Mouse (Mus musculus) intestine, embryonic 15.5 days (tissue): ENCODE measurements around the gene Timm22. TPM values are rescaled to one million over a fixed set of nuclear protein-coding genes. Genes with fewer than 3 reads are reported as not detected.

Experiments used
- ATAC-seq: fragments of 200-750 bp; cut with Nextera tagmentation; 2 replicates; pipeline ENCODE4 v1.8.0; 2017; ENCODE audit warnings: moderate TSS enrichment, moderate library complexity
- H3K27ac ChIP-seq: fragments of 300-500 bp; sonication (generic); 2 replicates; pipeline ENCODE4 v1.5.1; 2015; ENCODE audit warnings: mild to moderate bottlenecking, inconsistent platforms
- H3K27me3 ChIP-seq: fragments of 300-500 bp; sonication (generic); replicated peaks from 2 replicates; pipeline ENCODE4 v1.6.1; 2015; ENCODE audit warnings: inconsistent platforms
- H3K36me3 ChIP-seq: fragments of 300-500 bp; sonication (generic); 2 replicates; pipeline ENCODE4 v1.6.1; 2015; ENCODE audit warnings: inconsistent platforms
- H3K4me1 ChIP-seq: fragments of 300-500 bp; sonication (generic); replicated peaks from 2 replicates; pipeline ENCODE4 v1.6.1; 2015; ENCODE audit warnings: inconsistent platforms
- H3K4me2 ChIP-seq: fragments of 300-500 bp; sonication (generic); replicated peaks from 2 replicates; pipeline ENCODE4 v1.6.1; 2015; ENCODE audit warnings: mild to moderate bottlenecking, inconsistent platforms
- H3K4me3 ChIP-seq: fragments of 300-500 bp; sonication (generic); replicated peaks from 2 replicates; pipeline ENCODE4 v1.5.1; 2015; ENCODE audit warnings: inconsistent platforms
- H3K9ac ChIP-seq: fragments of 300-500 bp; sonication (generic); 2 replicates; pipeline ENCODE4 v1.6.1; 2015; ENCODE audit warnings: inconsistent platforms
- H3K9me3 ChIP-seq: fragments of 300-500 bp; sonication (generic); 2 replicates; pipeline ENCODE4 v1.6.1; 2016; ENCODE audit warnings: inconsistent platforms
- WGBS: fragments of 180-500 bp; shearing (Covaris S2); methylation state at CpG from one replicate; pipeline ENCODE4 v1.1.7; 2015; 5-methylcytosine and 5-hydroxymethylcytosine counted together
- polyA plus RNA-seq: library from polyadenylated mRNA; unstranded; fragments of >200 nt; fragmentation: Nextera tagmentation; extraction: Ambion mirVana; gene quantifications from 2 replicates; pipeline ENCODE4 v1.2.1, GENCODE M21; 2015

Timm22 gene
- polyA plus RNA-seq, 1 experiment from 2014 or later = 103 TPM

DNA sequence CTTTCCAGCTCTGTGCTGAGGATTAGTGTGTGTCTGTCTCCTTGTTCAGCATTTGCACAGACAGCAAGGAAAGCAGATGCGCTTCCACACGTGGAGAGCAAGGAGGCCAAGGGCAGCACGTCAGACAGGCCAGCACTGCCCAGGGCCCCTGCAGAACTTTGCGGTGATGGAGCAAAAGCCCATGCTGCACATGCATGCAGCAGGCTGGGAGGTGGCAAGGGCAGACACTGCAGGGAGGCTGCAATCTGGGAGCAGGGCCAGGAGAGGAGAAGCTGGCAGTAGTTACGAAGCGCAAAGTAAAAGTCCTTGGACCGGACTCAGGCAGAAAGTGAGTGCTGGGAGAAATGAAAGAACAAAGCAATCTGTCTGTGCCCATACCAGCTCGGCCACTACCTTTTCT lies 11.7 kb downstream of the Timm22 start:
- Histone ChIP-seq H3K9ac (no peak overlapping the region), H3K4me1 (peaks cover 2% of the 10 kb centered on the region; the same call in 1 of the 2 replicates), H3K27ac (no peak overlapping the region), H3K4me3 (no peak overlapping the region), H3K27me3 (no peaks in the 10 kb centered on the region), H3K9me3 (no peaks in the 10 kb centered on the region), H3K36me3 (peaks cover 52% of the 10 kb centered on the region), H3K4me2 (no peak overlapping the region)
- ATAC-seq = no peak
- WGBS = 75% methylated on average over 8 of the region's 8 CpGs

- no peak for ATAC-seq
- Histone ChIP-seq H3K9me3 (no peaks in the 10 kb centered on the region), H3K27ac (no peak overlapping the region), H3K4me3 (no peak overlapping the region), H3K27me3 (no peaks in the 10 kb centered on the region), H3K4me2 (no peak overlapping the region), H3K36me3 (peaks cover 47% of the 10 kb centered on the region), H3K9ac (no peak overlapping the region), H3K4me1 (peaks cover 2% of the 10 kb centered on the region; the same call in 1 of the 2 replicates)
- 78% methylated on average over 4 of the region's 4 CpGs for WGBS
These were observed 12.4 kb downstream of the Timm22 start for GRCm38 (mm10) chr11:76419179-76419578.

GRCm38 (mm10) chr11:76420896-76421295 lies 14.1 kb downstream of the Timm22 start:
- no peak overlapping the region for H3K4me3 ChIP-seq
- H3K4me1 ChIP-seq = peaks cover 12% of the 10 kb centered on the region; the same call in 1 of the 2 replicates
- no peak overlapping the region for H3K27ac ChIP-seq
- H3K9ac ChIP-seq = no peak overlapping the region
- no peaks in the 10 kb centered on the region for H3K27me3 ChIP-seq
- no peaks in the 10 kb centered on the region for H3K9me3 ChIP-seq
- no peak for ATAC-seq
- no peak overlapping the region for H3K4me2 ChIP-seq
- peaks cover 36% of the 10 kb centered on the region for H3K36me3 ChIP-seq
- 66% methylated on average over 4 of the region's 4 CpGs for WGBS

DNA sequence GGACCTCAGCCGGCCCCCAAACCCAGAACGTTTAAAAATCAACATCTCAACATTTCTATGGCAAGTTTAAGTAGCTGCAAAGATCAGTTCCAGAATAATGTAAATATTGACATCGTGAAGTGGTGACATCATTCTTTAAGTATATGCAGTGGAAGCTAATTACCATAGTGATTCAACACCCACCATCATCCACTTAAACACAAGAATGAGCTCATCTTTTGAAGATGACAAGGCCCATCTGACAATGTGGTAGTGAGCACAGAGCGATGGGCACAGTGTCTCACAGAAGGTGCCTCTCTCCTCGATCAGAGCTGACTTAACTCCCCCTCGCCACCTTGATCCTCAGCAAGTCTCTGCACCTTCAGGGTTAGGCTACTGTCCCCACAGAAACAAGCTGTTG lies 19.0 kb downstream of the Timm22 start:
- H3K36me3 ChIP-seq = peaks cover 5% of the 10 kb centered on the region; the same call in 1 of the 2 replicates
- H3K4me2 ChIP-seq = no peak overlapping the region
- peaks cover 23% of the 10 kb centered on the region for H3K4me1 ChIP-seq
- H3K27ac ChIP-seq = peak overlapping the region; percentile 37; the same call in 1 of the 2 replicates
- H3K27me3 ChIP-seq = no peaks in the 10 kb centered on the region
- H3K9ac ChIP-seq = no peak overlapping the region
- peak; percentile 36 for ATAC-seq
- no peak overlapping the region for H3K4me3 ChIP-seq
- WGBS = 46% methylated on average over 6 of the region's 6 CpGs
- no peaks in the 10 kb centered on the region for H3K9me3 ChIP-seq

- Histone ChIP-seq H3K9me3 (no peaks in the 10 kb centered on the region), H3K4me1 (peaks cover 23% of the 10 kb centered on the region), H3K36me3 (peaks cover 5% of the 10 kb centered on the region; the same call in 1 of the 2 replicates), H3K4me2 (no peak overlapping the region), H3K9ac (no peak overlapping the region), H3K27ac (no peak overlapping the region), H3K4me3 (no peak overlapping the region), H3K27me3 (no peaks in the 10 kb centered on the region)
- 53% methylated on average over 3 of the region's 3 CpGs for WGBS
- ATAC-seq = no peak
These were observed 21.0 kb downstream of the Timm22 start for GRCm38 (mm10) chr11:76427781-76428180.

- Histone ChIP-seq H3K4me2 (no peak overlapping the region), H3K27ac (0 out of 2 replicates have a peak overlapping the region, but pooled peaks have one; percentile 6), H3K4me1 (peaks cover 23% of the 10 kb centered on the region), H3K36me3 (peaks cover 4% of the 10 kb centered on the region; the same call in 1 of the 2 replicates), H3K4me3 (no peak overlapping the region), H3K9me3 (no peaks in the 10 kb centered on the region), H3K27me3 (no peaks in the 10 kb centered on the region), H3K9ac (no peak overlapping the region)
- ATAC-seq = no peak
- WGBS = 63% methylated on average over 4 of the region's 4 CpGs
These were observed 22.3 kb downstream of the Timm22 start for GRCm38 (mm10) chr11:76429046-76429445.

GRCm38 (mm10) chr11:76429556-76429955 lies 22.8 kb downstream of the Timm22 start:
- H3K4me3 ChIP-seq = no peak overlapping the region
- H3K9ac ChIP-seq = no peak overlapping the region
- H3K4me2 ChIP-seq = no peak overlapping the region
- H3K36me3 ChIP-seq = peaks cover 6% of the 10 kb centered on the region; the same call in 1 of the 2 replicates
- H3K9me3 ChIP-seq = no peaks in the 10 kb centered on the region
- peaks cover 23% of the 10 kb centered on the region for H3K4me1 ChIP-seq
- no peak for ATAC-seq
- H3K27me3 ChIP-seq = no peaks in the 10 kb centered on the region
- WGBS = 65% methylated on average over 7 of the region's 7 CpGs
- H3K27ac ChIP-seq = no peak overlapping the region

DNA sequence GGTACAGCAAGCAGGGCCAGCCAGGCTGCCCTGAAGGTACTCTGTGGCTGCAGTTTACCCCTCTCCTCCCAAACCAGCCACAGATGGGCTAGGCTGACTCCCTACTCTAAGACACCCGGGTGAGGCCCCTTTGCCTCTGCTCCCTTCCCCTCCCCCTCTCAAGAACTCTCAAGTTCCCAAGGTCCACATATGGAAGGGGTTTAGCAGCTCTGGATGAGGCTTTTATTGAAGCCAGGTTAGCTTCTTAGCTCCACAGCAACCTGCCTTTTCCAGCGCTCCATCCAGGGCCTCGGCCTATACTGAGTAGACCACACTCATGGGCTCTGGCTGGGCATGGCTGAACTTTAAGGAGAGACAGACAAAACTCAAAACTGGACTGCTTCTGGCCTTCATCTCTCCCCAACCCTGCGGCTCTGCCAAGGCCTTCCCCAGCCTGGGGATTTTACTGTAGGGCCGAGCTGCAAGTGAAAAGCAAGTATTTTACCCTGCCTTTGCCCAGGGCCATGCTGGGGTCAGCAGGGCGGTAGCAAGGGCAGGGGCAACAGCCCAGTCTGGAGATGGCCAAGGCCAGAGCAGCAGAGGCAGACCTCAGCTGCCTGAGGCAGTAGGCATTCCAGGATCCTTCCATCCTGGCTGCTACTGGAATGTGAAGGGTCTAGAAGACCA lies 23.3 kb downstream of the Timm22 start:
- no peak overlapping the region for H3K27ac ChIP-seq
- peaks cover 6% of the 10 kb centered on the region; the same call in 1 of the 2 replicates for H3K36me3 ChIP-seq
- no peak overlapping the region for H3K4me2 ChIP-seq
- WGBS = 65% methylated on average over 6 of the region's 6 CpGs
- no peaks in the 10 kb centered on the region for H3K27me3 ChIP-seq
- peaks cover 17% of the 10 kb centered on the region for H3K4me1 ChIP-seq
- peak overlapping the region; percentile 0; the same call in 1 of the 2 replicates for H3K9ac ChIP-seq
- no peaks in the 10 kb centered on the region for H3K9me3 ChIP-seq
- no peak overlapping the region for H3K4me3 ChIP-seq
- no peak for ATAC-seq

DNA sequence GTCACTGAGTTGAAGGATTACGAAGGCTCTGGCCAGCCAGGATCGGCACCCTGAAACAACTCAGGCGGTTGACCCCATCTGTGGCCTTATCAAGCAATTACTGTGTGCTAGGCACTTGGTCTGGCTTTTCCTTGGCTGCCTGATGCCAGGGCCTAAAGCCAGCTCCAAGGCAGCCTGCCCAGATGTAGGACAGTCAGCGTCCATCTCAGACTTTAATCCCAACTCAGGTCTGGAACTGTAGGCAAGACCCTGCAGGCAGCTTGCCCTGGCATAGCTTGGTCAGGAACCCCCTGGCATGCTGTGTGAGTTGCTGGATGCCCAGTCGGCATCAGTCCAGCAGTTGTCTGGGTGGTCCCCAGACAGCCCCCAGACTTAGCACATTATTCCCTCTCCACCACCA lies 29.3 kb downstream of the Timm22 start:
- Histone ChIP-seq H3K9ac (0 out of 2 replicates have a peak overlapping the region, but pooled peaks have one; percentile 20), H3K27ac (no peak overlapping the region), H3K4me3 (peak overlapping the region; percentile 41), H3K4me2 (peak overlapping the region; percentile 68), H3K27me3 (no peaks in the 10 kb centered on the region), H3K9me3 (no peaks in the 10 kb centered on the region), H3K4me1 (peaks cover 26% of the 10 kb centered on the region), H3K36me3 (peaks cover 10% of the 10 kb centered on the region)
- 77% methylated on average over 5 of the region's 5 CpGs for WGBS
- ATAC-seq = no peak

- H3K36me3 ChIP-seq = peaks cover 10% of the 10 kb centered on the region
- peak overlapping the region; percentile 83 for H3K27ac ChIP-seq
- H3K4me1 ChIP-seq = peaks cover 26% of the 10 kb centered on the region
- ATAC-seq = peak; percentile 87
- H3K4me3 ChIP-seq = peak overlapping the region; percentile 41
- H3K4me2 ChIP-seq = peak overlapping the region; percentile 68
- WGBS = 19% methylated on average over 28 of the region's 28 CpGs
- no peaks in the 10 kb centered on the region for H3K9me3 ChIP-seq
- peak overlapping the region; percentile 54 for H3K9ac ChIP-seq
- H3K27me3 ChIP-seq = no peaks in the 10 kb centered on the region
These were observed 30.2 kb downstream of the Timm22 start for GRCm38 (mm10) chr11:76436864-76437437.

DNA sequence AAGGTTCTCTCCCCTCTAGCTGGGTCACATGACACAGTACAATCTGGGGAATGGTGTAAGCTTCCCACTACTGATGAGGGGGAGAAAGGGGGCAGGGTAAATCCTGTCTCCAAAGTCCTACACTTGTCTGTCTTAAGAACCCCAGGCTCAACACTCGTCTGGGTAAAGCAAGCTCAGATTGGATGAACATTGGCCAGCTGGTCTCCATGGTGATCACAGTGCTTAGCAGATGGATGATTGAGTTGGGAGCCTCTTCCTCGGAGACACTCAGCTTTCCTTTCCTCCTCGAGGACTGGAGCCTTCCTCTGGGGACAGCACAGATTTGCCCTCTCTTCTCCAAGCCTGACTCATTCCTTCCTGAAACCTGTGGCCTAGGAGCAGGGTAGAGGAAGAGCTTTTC lies 32.9 kb downstream of the Timm22 start:
- ATAC-seq = no peak
- peaks cover 7% of the 10 kb centered on the region; the same call in 1 of the 2 replicates for H3K36me3 ChIP-seq
- H3K27me3 ChIP-seq = no peaks in the 10 kb centered on the region
- H3K4me3 ChIP-seq = no peak overlapping the region
- no peaks in the 10 kb centered on the region for H3K9me3 ChIP-seq
- H3K27ac ChIP-seq = peak overlapping the region; percentile 56; the same call in 1 of the 2 replicates
- peaks cover 26% of the 10 kb centered on the region for H3K4me1 ChIP-seq
- 30% methylated on average over 3 of the region's 3 CpGs for WGBS
- H3K9ac ChIP-seq = no peak overlapping the region
- H3K4me2 ChIP-seq = no peak overlapping the region

DNA sequence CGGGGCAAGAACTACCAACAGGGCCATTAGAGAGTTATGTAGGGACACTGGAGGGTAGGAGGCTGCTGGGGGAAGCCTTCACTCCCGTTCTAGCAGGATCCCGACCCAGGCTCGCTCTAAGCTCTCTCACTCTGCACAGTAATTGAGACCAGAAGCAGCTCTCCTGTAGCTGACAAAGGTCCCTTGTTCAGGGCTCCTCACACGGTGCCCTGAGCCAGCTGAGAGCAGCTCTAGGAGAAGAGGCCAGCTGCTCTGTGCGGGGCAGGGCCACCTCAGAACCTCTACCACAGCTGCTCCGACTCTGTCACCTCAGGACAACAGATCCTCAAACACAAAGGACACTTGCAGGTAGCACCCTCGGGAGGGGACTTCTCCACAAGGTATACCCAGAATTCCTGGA lies 38.7 kb downstream of the Timm22 start:
- Histone ChIP-seq H3K27ac (no peak overlapping the region), H3K4me3 (no peak overlapping the region), H3K4me2 (no peak overlapping the region), H3K4me1 (peaks cover 35% of the 10 kb centered on the region), H3K36me3 (peaks cover 3% of the 10 kb centered on the region; the same call in 1 of the 2 replicates), H3K9ac (no peak overlapping the region), H3K27me3 (no peaks in the 10 kb centered on the region), H3K9me3 (no peaks in the 10 kb centered on the region)
- ATAC-seq = no peak
- WGBS = 50% methylated on average over 8 of the region's 8 CpGs
